Mouse (Mus musculus) cerebellum, adult (tissue): ENCODE measurements around the gene Gm20388.

Experiments
- ATAC-seq: cut with Nextera tagmentation; 2 replicates; pipeline ENCODE4 v1.9.2; 2017; ENCODE audit warnings: mild to moderate bottlenecking, moderate library complexity, mixed read lengths; ENCODE audit not compliant: insufficient number of reproducible peaks, low FRiP score, low TSS enrichment

The Gm20388 gene

DNA sequence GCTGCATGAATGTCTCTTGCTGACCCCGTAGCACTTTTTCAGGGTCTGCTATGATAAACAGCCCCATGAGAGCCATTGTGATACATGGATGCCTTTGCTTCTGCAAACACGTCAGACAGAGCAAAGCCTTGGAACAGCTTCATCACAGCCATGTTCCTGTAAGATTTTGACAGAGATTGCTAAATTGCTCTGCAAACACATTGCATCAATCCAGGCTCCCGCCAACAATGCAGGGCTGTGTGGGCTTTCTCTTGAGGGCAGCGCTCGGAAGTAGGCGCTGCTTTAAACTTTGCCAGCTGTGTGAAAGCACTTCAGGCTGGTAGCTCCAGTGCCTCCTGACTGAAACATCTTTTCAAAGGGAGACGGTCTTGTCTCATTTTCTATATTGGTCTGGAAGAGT, 4289.8 kb downstream of the Gm20388 start:
- ATAC-seq, result no peak

DNA sequence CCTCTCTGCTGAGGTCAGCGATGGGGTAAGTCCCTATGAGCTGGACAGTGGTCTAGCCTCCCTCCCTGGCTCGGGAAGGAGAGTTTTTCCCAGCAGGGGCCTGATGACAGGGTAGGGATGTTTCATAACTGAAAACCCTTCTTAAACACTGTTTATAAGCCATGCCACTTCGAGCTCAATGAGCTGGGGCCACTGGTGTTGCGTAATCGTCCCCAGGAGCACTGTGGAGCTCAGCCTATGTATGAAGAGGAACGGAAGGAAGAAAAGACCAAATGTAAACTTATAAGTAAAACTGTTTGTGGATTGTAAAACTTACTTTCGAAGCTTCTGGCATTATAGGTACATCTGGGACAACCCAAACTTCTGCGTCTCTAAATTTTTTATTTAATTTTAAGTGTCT, 4291.1 kb downstream of the Gm20388 start:
- ATAC-seq, result no peak

DNA sequence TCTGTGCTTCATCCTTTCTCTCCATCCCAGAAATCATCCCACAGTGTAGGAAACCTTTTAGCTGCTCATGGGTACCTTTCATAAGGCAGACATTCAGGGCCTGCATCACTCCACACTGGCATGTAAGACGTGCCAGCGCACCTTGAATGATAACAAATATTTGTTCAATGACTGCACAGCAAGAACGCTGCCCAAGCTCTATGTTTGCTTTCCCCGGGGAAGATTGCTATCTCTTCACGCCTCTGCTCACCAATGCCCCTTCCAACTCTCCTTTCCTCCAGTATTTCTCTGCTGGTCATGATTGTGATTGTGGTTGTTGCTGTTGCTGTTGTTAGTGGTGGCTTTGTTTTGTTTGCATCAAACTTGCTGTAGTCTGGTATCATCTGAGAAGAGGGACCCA, 4292.3 kb downstream of the Gm20388 start:
- no peak for ATAC-seq

DNA sequence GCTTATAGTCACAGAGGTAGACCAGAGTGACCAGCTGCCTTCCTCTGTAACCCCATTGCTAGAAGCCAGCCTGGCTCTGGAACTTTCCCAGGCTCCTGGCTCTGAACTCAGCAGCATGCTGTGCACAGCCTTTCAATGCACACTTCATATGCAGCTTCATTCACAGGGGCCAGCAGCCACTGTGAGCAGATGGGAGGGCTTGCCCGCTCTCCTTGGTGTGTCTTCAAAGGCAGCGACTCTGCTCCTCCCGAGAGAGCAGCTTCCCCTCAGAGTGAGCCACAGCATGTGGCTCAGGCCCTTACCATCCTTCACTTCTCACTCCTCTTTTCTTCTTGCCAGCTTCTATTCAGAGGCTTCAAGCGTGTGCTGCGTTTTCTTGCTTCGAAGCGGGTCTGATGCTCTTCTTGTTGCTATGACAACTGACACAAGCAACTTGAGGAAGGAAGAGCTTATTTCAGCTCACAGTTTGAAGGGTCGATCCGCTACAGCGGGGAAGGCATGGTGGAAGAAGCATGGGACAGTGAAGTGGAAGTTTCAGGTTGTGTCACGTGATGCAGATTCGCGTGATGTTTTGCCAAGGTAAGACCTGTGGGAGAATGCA, 4293.5 kb downstream of the Gm20388 start:
- ATAC-seq, result no peak

DNA sequence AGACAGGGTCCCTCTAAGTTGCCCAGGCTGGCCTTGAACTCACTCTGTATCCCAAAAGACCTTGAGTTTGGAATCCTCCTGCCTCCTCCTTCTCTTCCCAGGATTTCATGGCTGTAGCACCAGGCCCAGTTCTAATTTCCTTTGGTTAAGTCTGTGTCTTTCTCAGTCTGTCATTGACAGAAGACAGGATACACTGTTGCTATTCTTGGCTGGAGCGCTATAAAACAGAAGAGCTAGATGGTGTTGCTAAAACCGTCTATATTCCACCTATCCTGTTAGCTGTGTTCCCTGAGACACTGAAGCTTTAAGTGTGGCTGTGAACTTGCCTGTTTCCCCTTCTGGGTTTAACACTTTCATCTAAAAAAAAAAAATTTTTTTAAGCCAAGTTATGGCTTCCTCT, 4301.5 kb downstream of the Gm20388 start:
- no peak for ATAC-seq

DNA sequence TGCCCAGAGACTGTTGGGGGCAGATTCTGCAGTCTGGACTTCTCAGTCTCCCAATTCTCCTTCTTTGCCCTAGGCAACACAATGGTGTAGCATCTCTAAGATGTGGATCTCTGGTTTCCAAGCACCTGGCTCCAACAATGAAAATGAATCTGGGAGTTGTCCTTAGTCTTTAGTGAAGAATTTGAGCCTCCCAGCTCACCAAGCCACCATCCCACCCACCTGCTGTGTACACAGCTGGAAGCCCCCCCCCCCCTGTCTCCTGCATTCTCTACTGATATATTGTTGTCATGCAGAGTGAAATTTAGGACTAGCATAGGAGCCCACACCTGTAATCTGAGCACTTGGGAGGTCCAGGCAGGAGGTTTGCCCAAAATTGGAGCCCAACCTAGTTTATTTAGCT, 4306.3 kb downstream of the Gm20388 start:
- ATAC-seq, result no peak

DNA sequence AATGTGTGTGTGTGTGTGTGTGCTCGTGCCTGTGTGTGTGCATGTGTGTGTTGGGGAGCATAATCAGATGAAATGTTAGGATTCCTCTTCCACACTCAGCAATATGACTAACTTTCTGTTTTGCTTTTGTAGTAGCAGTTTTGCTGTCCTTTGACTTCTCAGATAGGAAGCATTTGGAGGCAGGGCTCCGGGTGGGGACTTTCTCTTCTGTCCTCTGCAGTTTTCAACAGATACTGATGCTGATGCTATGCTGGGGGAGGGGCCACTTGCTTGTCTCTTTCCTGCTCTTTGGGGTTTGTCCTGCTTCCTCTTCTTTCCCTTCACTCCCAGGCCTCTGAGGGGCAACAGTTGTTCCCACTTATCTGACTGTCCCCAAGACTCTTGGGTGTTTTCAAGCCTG, 4319.2 kb downstream of the Gm20388 start:
- ATAC-seq, result no peak

DNA sequence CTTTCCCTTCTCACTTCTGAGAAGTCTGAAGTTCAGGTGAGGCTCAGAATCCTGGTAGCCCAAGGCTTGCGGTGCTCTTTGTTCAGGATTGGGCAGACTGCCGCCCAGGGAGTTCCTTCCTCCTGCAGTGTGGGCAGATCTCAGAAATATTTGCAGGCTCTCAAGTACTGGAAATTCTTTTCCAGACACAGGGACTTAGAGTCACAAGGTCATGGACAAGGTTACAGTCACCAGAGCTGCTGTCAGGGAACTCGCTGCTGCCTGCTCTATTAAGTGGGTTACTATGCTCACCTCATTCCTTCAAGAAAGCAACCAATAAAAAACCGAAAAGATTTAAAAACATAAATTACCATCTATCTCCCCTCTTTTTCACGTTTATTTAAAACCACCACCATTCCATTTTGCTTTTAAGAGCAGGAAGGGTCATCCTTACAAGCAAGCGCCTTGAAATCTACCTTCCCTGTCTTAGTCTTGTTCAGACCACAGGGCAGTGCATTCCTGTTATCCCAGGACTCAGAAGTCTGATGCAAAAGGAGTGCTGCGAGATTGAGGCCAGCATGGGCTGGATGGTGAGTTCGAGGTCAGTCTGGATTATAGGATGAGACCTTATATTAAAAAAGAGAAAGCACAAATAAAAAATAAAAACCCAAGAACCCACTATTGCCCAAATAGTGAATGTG, 4320.0 kb downstream of the Gm20388 start:
- peak; percentile 23; the same call in 1 of the 2 replicates for ATAC-seq

DNA sequence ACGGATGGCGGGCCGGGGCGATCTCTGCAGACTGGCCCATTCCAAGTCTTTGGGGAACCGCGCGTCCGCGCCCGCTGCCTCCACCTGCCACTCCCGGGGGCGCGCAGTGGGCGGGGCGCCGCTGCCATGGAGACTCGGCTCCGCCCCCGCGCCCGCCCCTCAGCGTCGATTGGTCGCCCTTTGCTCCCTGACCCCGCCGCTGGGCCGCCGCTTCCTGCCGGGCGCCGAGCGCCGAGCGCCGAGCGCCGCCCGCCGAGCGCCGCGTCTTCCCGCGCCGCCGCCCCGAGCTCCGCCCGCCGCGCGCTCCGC, 4320.5 kb downstream of the Gm20388 start, which contains the start of gene Galnt2:
Gene Galnt2 (plus strand): TSS at position 216 of the 309 bp plus-strand sequence.
- ATAC-seq, result peak; percentile 88

DNA sequence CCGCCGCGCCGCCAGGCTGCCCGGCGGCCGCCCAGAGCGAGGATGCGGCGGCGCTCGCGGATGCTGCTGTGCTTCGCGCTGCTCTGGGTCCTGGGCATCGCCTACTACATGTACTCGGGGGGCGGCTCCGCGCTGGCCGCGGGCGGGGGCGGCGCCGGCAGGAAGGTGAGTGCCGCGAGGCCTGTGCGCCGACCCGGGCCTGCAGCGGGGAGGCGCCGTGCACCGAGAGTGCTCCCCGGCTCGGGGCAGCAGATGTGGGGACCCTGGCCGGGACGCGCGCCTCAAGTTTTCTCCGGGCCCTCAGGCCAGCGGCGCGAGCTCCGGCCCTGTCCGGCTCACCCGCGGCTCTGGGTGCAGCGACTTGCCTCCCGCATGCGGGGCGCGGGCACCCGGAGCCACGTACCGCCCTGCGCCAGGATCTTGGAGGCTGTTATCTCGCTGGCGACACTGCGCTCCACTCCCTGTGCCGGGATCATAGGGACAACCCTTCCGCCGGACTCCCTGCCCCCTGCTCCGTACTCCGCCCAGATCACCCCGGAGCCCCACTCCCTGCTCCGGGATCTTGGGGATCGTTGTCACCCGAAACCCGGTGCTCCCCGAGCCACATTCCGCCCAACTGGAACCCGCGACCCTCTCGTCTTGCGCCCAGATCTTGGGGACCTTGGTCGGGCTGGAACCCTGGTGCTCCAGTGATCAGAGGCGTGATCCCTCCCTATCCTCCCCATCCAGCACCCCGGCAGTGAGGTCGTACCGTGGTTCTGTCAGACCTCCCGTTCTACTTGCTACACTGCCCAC, 4321.0 kb downstream of the Gm20388 start:
- 0 out of 2 replicates have a peak, but pooled peaks have one; percentile 8 for ATAC-seq

DNA sequence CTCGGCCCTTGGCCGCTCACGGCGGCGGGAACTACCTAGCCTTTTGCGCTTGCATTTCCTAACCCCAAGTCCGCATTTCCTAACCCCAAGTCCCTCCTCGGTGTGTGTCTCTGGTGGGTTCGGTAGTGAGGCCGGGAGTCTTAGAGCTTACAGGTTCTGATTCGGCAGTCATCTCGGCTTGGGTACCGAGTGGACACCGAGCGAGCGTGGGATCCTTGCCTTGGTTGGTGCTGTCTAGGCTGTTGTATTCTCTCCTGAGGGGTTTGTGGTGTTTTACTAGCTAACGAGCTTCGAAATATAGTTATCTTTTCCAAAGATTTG, 4321.6 kb downstream of the Gm20388 start:
- no peak for ATAC-seq

DNA sequence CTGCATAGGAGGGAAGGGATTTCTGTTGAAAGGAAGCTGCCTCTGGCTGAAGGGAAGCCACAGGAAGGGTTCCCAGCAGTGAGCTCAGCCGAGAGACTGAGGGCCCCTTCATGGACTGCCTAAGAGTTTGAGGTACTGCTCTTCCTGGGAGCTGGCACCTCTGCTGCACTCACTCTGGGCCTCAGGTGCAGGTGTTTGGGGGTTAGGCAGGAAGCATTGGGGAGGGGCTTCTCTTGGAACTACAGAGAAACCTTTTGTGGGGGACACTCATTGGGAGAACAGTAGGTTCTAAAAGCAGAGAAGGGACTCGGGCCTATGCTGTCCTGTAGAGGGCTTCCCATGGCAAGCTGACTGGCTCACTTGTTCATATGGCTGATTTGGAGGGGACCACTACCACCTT, 4323.9 kb downstream of the Gm20388 start:
- ATAC-seq, result no peak

DNA sequence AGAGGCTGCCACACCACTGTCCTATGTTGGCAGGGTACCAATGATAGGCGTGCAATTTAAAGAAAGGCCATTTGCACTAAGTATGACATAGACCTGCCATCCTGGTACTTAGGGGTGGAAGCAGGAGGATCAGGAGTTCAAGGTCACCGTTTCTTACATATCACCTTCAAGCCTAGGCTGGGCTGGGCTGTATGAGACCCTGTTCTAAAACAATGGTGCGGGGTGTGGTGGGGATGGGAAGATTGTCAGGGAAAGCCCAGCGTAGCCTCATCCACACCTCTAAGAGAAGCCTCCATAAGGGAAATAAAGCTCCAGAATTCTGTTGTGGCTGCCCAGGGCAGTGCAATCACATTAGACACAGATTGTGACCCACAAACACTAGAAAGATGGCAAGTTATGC, 4324.9 kb downstream of the Gm20388 start:
- ATAC-seq, result no peak

DNA sequence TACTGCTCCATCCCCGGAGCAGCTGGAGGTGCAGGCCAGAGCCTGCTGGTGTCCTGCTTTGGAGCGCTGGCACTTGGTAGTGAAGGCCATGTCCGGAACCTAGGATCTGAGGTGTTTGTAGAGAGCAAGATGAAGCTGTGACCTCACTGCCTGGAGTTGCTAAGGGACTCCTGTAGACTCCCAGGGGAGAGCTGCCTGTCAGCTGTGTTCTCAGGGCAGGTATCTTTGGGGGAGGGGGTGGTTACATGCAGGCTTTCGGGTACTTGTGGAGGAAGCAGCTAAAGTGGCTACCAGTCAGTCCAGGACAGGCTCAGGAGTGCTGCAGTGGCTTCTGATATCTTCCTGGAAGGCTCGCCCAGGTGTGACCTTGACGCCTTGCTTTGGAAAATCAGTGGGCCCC, 4328.7 kb downstream of the Gm20388 start:
- no peak for ATAC-seq

DNA sequence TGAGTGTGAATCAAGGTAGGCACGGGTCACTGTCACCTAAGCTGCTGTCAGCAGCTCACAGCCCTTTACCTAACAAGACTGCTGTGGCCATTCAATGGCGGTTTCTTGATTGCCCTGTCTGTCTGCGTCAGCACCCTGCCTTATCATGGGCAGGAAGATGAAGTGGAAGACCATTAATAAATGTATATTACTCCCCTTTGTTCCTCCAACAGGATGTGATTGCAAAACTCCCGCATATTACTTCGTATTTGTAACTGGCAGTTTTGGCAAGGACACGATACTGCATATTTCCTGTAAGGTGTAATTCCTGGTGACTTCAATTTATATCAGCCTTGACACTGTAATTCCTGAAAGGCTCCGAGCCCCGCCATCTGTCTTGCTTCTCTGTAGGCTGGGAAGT, 4330.3 kb downstream of the Gm20388 start:
- ATAC-seq, result no peak

DNA sequence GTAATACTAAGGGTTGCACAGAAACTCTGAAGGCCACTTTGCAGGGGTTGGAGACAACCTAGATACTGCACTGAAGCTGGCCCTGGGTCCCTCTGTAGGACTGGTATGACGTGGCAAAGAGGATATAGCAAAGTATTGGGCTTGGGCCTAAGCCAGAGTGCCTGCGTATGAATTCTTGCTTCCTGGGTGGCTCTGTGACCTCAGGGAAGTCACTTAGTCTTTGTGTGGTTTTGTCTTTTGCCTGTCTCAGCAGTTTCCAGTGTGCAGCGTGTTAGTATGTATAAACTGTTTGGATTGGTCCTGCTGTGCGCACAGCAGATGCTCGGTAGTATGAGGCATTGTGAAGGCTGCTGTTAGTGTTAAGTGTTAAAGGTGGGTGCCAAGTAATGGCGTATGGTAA, 4331.6 kb downstream of the Gm20388 start:
- ATAC-seq, result no peak

DNA sequence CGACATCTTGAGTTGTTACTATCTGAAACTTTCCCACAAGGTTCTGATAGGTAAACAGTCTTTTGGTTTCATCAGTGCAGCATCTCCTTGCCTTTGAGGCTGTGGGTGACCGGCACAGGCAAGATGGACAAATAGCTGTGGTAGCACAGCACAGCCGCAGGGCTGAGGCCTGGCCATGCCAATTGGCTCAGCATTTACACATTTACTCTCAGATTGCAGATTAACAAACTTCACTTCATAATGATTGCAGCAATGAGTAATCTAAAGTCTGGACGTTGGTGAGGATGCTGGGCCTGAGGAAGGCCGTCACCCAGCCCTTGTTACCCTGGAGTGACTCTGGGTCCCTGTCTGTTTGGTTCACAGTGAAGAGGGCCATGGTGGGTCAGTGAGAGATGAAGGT, 4332.3 kb downstream of the Gm20388 start:
- no peak for ATAC-seq

DNA sequence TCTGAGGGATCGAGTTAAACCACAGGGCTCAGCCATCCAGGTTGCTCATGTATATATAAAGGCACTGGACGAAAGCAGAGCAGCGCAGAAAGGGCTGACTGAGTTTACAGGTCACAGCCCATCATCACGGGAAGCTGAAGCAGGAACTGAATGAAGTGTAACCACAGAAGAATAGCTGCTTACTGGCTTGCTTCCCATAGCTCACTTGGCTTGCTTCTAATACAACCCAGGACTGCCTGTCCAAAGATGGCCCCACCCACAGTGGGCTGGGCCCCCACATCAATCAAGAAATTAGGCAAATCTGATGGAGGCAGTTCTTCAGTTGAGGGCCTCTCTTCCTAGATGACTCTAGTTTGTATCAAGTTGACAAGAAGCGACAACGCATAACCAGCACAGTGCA, 4336.9 kb downstream of the Gm20388 start:
- no peak for ATAC-seq

DNA sequence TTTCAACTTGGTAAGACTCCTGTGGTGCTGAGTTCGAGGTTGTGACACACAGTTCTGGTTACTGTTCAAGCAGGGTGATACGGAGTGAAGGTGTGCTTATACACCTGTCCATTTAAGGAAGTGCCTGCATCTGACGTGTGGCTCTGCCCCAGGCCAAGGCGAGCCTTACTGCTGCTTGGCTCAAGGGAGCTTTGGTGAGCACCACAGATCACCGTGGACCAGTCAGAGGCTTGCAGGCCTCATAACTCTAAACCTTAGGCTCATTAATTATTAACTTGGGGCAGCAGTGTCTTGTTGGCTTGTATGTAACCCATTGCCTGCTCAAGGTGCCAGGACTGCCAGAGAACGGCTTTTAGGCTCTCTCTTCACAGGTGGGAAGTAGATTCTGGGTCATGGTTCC, 4338.0 kb downstream of the Gm20388 start:
- no peak for ATAC-seq

DNA sequence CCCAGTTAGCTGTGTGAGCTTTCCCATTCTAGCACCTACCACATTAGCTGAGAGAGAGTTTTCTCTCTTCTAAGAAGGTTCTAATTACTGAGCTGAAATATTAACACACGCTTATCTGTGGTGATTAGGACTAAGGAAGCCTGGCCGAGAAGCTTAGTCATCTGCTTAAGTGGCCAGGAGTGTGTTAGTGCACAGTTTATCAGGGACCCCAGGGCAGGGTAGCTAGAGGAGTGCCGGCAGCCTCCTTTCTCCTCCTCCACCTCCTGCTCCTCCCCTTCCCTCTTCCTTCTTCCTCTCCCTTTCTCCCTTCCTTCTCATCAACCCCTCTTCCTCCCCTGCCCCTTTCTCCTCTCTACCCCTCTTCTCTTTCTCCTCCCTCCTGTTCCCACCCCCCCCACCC, 4339.6 kb downstream of the Gm20388 start:
- no peak for ATAC-seq

DNA sequence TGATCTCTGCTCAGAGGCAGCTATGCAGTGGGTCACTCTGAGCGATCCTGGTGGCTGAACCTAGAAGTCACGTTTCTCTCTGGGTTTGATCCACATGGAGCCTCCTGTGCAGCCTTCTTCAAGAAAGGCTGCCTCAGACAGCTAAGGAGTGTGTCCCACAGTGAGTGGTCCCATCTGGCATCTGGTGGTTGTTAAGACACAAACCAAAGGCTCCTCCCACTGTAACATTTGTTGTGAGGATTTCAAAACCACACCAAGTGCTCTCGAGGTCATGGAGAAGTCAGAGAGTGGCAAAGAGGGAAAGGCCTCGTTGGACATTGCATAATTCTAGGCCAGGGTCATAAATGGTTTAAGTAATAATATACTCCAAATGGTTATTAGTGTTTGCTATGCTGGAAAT, 4340.1 kb downstream of the Gm20388 start:
- ATAC-seq, result no peak

DNA sequence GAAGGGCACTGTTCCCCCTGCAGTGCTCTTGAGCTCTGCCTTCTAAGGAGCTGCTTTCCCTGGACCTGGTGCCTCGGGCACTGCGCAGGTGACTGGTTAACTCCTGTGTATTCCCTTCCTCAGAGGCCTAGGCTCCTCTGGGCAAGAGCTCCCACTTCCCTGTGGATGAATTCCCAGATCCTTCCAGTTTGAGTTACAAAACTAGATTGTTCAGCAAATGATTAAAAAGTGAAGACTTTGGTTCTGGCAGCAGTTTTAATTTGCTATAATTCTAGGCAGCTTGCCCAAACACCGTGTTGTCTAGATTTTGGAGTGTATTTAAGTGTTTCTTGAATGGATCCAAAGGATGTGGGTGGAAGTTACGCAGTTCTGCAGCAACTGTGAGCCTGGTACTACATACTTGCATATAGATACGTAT, 4341.9 kb downstream of the Gm20388 start:
- no peak for ATAC-seq
